8 mouse cellular contexts compared by ENCODE assay signal in the genomic region with DNA sequence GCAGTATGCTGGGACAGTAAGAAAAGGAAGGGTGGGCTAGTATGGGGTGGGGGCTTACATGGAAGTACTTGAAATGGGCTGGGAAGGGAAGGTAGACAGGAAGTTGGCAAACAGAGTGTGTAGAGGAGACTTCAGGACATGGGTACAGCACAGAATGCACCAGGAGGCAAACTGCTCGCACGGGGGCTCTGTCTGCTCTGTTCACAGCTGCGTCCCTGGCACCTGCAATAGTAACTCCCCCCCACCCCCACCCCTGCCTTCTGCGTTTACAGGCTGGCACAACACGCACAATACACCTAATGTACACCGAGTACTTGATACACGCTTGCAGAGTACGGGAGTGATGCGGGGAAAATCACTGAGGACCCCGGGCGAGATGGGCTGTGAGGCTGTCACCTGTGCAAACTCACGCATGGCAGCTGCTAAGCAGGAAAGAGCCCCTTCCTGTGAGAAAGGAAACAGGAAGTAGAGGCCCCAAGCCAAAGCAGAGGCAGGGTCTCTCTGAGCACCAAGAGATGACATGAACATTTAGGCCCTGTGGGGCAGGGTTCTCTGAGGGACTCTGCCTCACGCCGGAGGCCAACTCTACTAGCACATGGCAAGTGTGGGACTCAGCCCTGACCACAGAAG. TPM values are rescaled to one million over a fixed set of nuclear protein-coding genes. Genes with fewer than 3 reads are reported as not detected.
DNase-seq lines count a peak whose midpoint lies in the region; ATAC-seq and TF ChIP-seq lines count a peak whose summit lies in the region.

No protein-coding gene starts in this region.

- peak overlapping the region; percentile 53 for H3K27ac ChIP-seq in hindbrain, embryonic 13.5 days
- H3K27ac ChIP-seq in hindbrain, embryonic 16.5 days (ENCODE audit: low read depth, low read length), result no peak overlapping the region
- H3K27ac ChIP-seq in hindbrain, embryonic 14.5 days, result peak overlapping the region; percentile 52; the same call in 1 of the 2 replicates
- peak overlapping the region; percentile 35; the same call in 1 of the 2 replicates for H3K27ac ChIP-seq in olfactory bulb, adult 2 months (ENCODE audit: insufficient read depth, low read depth, low read length)

- intact Hi-C loops in left cerebral cortex, postnatal 14 days (cut with DNase I), result no loop called here

- WGBS in hindbrain, embryonic 13.5 days, result 89% methylated on average over 14 of the region's 14 CpGs
- WGBS in hindbrain, embryonic 16.5 days, result 88% methylated on average over 14 of the region's 14 CpGs
- WGBS in hindbrain, embryonic 14.5 days, result 86% methylated on average over 14 of the region's 14 CpGs
- WGBS in olfactory bulb, adult 2 months, result 67% methylated on average over 14 of the region's 14 CpGs

- ATAC-seq in hindbrain, embryonic 13.5 days (ENCODE audit: low FRiP score), result no peak; the same call in 1 of the 2 replicates
- no peak for ATAC-seq in hindbrain, embryonic 16.5 days
- no peak for ATAC-seq in hindbrain, embryonic 14.5 days (ENCODE audit: low FRiP score)

- TF ChIP-seq CTCF in olfactory bulb, adult 2 months (IDR thresholded peaks at IDR 0.05; ENCODE audit: insufficient read depth, low read depth, low read length), result no peak

- H3K36me3 ChIP-seq in hindbrain, embryonic 13.5 days, result no peaks in the 10 kb centered on the region; the same call in 1 of the 2 replicates
- no peaks in the 10 kb centered on the region for H3K36me3 ChIP-seq in hindbrain, embryonic 16.5 days (ENCODE audit: control insufficient read depth, insufficient read depth, low read length)
- no peaks in the 10 kb centered on the region; the same call in 1 of the 2 replicates for H3K36me3 ChIP-seq in hindbrain, embryonic 14.5 days (replicated peaks; ENCODE audit: control insufficient read depth, insufficient read depth)

- peaks cover 37% of the 10 kb centered on the region for H3K4me1 ChIP-seq in hindbrain, embryonic 13.5 days (replicated peaks)
- peaks cover 5% of the 10 kb centered on the region for H3K4me1 ChIP-seq in hindbrain, embryonic 16.5 days (ENCODE audit: control insufficient read depth, insufficient read depth, low read depth, low read length)
- H3K4me1 ChIP-seq in hindbrain, embryonic 14.5 days (replicated peaks; ENCODE audit: control insufficient read depth, insufficient read depth, low read length), result peaks cover 6% of the 10 kb centered on the region; the same call in 1 of the 2 replicates
- H3K4me1 ChIP-seq in olfactory bulb, adult 2 months (ENCODE audit: control insufficient read depth, insufficient read depth, low read length), result peaks cover 73% of the 10 kb centered on the region

- no peaks in the 10 kb centered on the region for H3K27me3 ChIP-seq in hindbrain, embryonic 13.5 days
- H3K27me3 ChIP-seq in hindbrain, embryonic 16.5 days (replicated peaks; ENCODE audit: control insufficient read depth, insufficient read depth, low read length), result no peaks in the 10 kb centered on the region
- no peaks in the 10 kb centered on the region for H3K27me3 ChIP-seq in hindbrain, embryonic 14.5 days (ENCODE audit: control insufficient read depth, insufficient read depth, low read length)

- H3K9me3 ChIP-seq in hindbrain, embryonic 13.5 days, result no peaks in the 10 kb centered on the region
- H3K9me3 ChIP-seq in hindbrain, embryonic 16.5 days (ENCODE audit: control insufficient read depth, low read length), result no peaks in the 10 kb centered on the region
- H3K9me3 ChIP-seq in hindbrain, embryonic 14.5 days (ENCODE audit: control insufficient read depth, low read length), result no peaks in the 10 kb centered on the region

- DNase-seq in T-cell, adult 2 months (ENCODE audit: low spot score), result peak; percentile 76
- DNase-seq in hindbrain, embryonic 14.5 days (ENCODE audit: low spot score), result no peak
- no peak for DNase-seq in right cerebral cortex, postnatal 14 days
- no peak for DNase-seq in adrenal gland, postnatal 14 days
- DNase-seq in left cerebral cortex, postnatal 14 days (ENCODE audit: low spot score in 2 of 2), result no peak

- no peak overlapping the region for H3K9ac ChIP-seq in hindbrain, embryonic 13.5 days
- H3K9ac ChIP-seq in hindbrain, embryonic 16.5 days (ENCODE audit: low read depth, low read length), result no peak overlapping the region
- no peak overlapping the region for H3K9ac ChIP-seq in hindbrain, embryonic 14.5 days

- no peak overlapping the region for H3K4me3 ChIP-seq in hindbrain, embryonic 13.5 days
- no peak overlapping the region for H3K4me3 ChIP-seq in hindbrain, embryonic 16.5 days (ENCODE audit: low read length)
- H3K4me3 ChIP-seq in hindbrain, embryonic 14.5 days (replicated peaks; ENCODE audit: low read length), result no peak overlapping the region
- no peak overlapping the region for H3K4me3 ChIP-seq in olfactory bulb, adult 2 months (ENCODE audit: insufficient read depth, low read depth, low read length)

- no peak for TF ChIP-seq POLR2A in olfactory bulb, adult 2 months (IDR thresholded peaks at IDR 0.05; ENCODE audit: insufficient read depth, low read depth, low read length)

- no peak overlapping the region for H3K4me2 ChIP-seq in hindbrain, embryonic 13.5 days
- H3K4me2 ChIP-seq in hindbrain, embryonic 16.5 days (ENCODE audit: low read length), result no peak overlapping the region
- H3K4me2 ChIP-seq in hindbrain, embryonic 14.5 days (replicated peaks), result no peak overlapping the region

RNA-seq across cellular contexts. Expression of gene Pitpnm2, which starts 34.9 kb away (rescaled TPM):
- polyA plus RNA-seq in hindbrain, embryonic 13.5 days (2015; fragmentation: Nextera tagmentation; extraction: Ambion mirVana), result 7.4 and 8.3 TPM in 2 replicates
- polyA plus RNA-seq in hindbrain, embryonic 16.5 days (2015; fragmentation: Nextera tagmentation; extraction: Ambion mirVana), result 8.4 and 9.8 TPM in 2 replicates
- 13.5 and 15.1 TPM in 2 replicates for polyA plus RNA-seq in hindbrain, embryonic 14.5 days (2014; fragmentation: Nextera tagmentation; extraction: Ambion mirVana)
- 145 TPM in 1 of 2 replicates, not detected in the other for polyA plus RNA-seq in olfactory bulb, adult 2 months (2012; ENCODE audit: insufficient read depth, insufficient read length, low replicate concordance, missing spikeins)
- total RNA-seq in adrenal gland, postnatal 14 days (2021), result 48.8 and 51.8 TPM in 2 replicates
- total RNA-seq in left cerebral cortex, postnatal 14 days (2021), result 100 to 1,000 TPM; 202 to 237 TPM
